Mouse (Mus musculus): ENCODE measurements around the gene Wrnip1. TPM values are rescaled to one million over a fixed set of nuclear protein-coding genes. Genes with fewer than 3 reads are reported as not detected.
"Not testable (repeated sequence)": the region's sequence is repeated elsewhere in the genome, so short reads cannot be mapped to it uniquely, and the experiment has no call there.

The Wrnip1 gene
- polyA plus RNA-seq, 1 experiment from 2014 or later = 19.1 TPM

DNA sequence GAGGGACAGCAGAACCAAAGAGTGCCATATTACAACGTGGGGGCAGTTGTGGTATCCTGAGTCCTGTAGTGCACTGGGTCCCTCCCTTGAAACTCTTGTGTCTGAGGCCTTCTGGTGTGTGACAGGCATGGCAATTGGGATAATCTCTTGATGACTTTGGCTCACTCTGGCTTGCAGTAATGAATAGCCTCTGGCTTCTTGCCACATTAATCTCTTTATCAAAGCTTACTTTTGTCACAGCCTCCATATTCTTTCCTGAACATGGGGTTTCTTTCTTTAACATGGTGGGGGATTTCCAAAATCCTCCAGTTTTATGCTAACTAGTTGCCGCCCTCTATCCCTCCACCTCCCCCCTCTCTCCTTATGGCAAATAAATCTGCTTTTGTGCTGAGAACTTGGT is 51.2 kb downstream of the Wrnip1 start:
- Histone ChIP-seq H3K27me3 (replicated peaks) (no peaks in the 10 kb centered on the region), H3K36me3 (no peaks in the 10 kb centered on the region), H3K4me3 (no peak overlapping the region), H3K9ac (no peak overlapping the region), H3K9me3 (no peaks in the 10 kb centered on the region), H3K27ac (replicated peaks) (no peak overlapping the region), H3K4me1 (peaks cover 20% of the 10 kb centered on the region), H3K4me2 (no peak overlapping the region)
- 63% methylated on average over 2 of the region's 2 CpGs for WGBS
- no peak for ATAC-seq (ENCODE audit: extremely low read depth, insufficient number of reproducible peaks, low FRiP score, low TSS enrichment)

DNA sequence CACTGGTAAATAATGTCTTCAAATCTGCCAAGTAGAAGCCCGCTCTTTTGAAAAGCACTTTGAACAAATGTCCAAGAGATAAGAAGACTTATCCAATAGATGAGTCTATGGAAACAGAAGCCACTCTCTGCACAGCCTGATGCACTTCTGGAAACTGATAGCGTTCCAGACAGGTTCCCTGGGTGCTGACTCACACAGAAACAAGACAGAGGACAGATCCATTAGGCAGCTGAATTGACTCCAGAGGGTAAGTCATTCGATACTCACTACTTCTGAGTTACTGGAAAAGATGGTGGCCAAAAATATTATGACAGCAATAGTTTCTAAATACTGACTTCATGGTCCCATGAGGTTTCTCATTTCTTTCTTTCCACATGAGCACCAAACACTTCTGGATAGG is 59.0 kb downstream of the Wrnip1 start:
- Histone ChIP-seq H3K4me3 (no peak overlapping the region), H3K36me3 (no peaks in the 10 kb centered on the region), H3K9ac (no peak overlapping the region), H3K4me1 (0 out of 2 replicates have a peak, but pooled peaks cover 2% of the 10 kb centered on the region), H3K4me2 (no peak overlapping the region), H3K27ac (replicated peaks) (no peak overlapping the region), H3K9me3 (no peaks in the 10 kb centered on the region), H3K27me3 (replicated peaks) (no peaks in the 10 kb centered on the region)
- ATAC-seq (ENCODE audit: extremely low read depth, insufficient number of reproducible peaks, low FRiP score, low TSS enrichment) = no peak
- WGBS = 20% methylated on average over 3 of the region's 3 CpGs

GRCm38 (mm10) chr13:32863456-32863855 is 61.6 kb downstream of the Wrnip1 start:
- no peaks in the 10 kb centered on the region for H3K27me3 ChIP-seq (replicated peaks)
- H3K4me1 ChIP-seq = 0 out of 2 replicates have a peak, but pooled peaks cover 2% of the 10 kb centered on the region
- no peak overlapping the region for H3K4me3 ChIP-seq
- H3K9me3 ChIP-seq = no peaks in the 10 kb centered on the region
- ATAC-seq (ENCODE audit: extremely low read depth, insufficient number of reproducible peaks, low FRiP score, low TSS enrichment) = no peak
- H3K27ac ChIP-seq (replicated peaks) = no peak overlapping the region
- H3K36me3 ChIP-seq = no peaks in the 10 kb centered on the region
- no peak overlapping the region for H3K9ac ChIP-seq
- H3K4me2 ChIP-seq = no peak overlapping the region

DNA sequence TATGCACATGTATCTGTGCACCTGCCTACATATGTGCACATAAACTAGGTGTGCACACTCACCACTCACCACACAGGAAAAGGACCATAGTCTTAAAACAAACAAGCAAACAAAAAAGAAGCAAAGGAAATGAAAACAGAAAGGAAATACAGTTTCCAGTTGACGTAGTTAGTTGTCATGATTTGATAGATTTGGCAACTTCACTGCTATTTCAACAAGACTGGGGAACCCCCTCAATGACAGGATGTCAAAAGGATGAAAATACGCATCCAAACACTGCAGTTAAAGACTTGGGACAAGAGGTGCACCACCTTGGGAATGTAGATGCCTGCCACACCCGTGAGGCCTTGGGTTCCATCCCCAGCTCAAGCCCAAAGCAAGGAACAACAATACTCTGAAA is 62.7 kb downstream of the Wrnip1 start:
- not testable (repeated sequence) for ATAC-seq (ENCODE audit: extremely low read depth, insufficient number of reproducible peaks, low FRiP score, low TSS enrichment)

DNA sequence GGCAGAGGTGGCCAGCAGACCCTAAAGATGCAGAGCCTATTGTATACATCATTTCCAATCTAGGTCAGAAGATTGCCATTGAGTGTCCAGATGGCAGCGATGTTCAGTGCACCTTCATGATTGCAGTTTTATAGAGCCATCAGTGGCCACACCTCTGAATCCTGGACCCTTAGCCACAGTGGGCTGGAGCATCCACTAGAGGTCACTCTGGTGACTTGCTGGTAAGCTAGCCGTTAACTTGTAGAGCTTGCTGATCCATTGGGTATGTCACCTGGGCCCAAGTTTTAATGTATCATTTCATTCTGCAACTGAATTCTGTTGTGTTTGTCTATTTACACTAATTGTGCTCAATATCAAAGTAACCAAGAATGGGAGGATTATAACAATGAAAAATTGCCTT is 63.8 kb downstream of the Wrnip1 start:
- Histone ChIP-seq H3K36me3 (no peaks in the 10 kb centered on the region), H3K4me3 (no peak overlapping the region), H3K4me2 (no peak overlapping the region), H3K9me3 (no peaks in the 10 kb centered on the region), H3K4me1 (0 out of 2 replicates have a peak, but pooled peaks cover 7% of the 10 kb centered on the region), H3K27me3 (replicated peaks) (no peaks in the 10 kb centered on the region), H3K27ac (replicated peaks) (no peak overlapping the region), H3K9ac (no peak overlapping the region)
- WGBS = 45% methylated on average over 2 of the region's 2 CpGs
- no peak for ATAC-seq (ENCODE audit: extremely low read depth, insufficient number of reproducible peaks, low FRiP score, low TSS enrichment)

More for the DNA sequence above, 62.7 kb downstream of the Wrnip1 start:
- H3K36me3 ChIP-seq; H3K4me3 ChIP-seq; H3K27ac ChIP-seq (replicated peaks); H3K4me1 ChIP-seq; H3K4me2 ChIP-seq; H3K9me3 ChIP-seq; H3K27me3 ChIP-seq (replicated peaks); H3K9ac ChIP-seq: not testable (repeated sequence)
- WGBS = 70% methylated on average over 3 of the region's 3 CpGs

DNA sequence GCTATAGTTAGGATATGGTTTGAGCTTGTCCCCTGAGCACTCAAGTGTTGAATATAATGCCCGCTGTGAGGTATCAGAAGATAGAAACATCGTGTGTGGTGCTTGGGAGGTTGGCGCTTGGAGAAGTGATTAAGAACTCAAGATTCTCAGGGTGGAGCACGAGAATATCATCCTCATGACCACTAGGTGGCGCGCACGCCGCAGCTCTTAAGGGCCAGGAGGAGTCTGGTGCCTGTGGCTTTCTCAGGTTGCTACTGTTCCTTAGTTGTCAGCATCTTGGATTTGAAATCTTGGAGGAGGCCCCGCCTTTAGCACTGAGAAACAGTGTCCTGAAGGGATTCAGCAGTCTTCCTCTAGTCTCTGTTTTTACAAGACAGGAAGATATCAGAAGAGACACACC is 64.6 kb downstream of the Wrnip1 start:
- Histone ChIP-seq H3K36me3 (no peaks in the 10 kb centered on the region), H3K9ac (no peak overlapping the region), H3K27me3 (replicated peaks) (no peaks in the 10 kb centered on the region), H3K9me3 (no peaks in the 10 kb centered on the region), H3K27ac (replicated peaks) (no peak overlapping the region), H3K4me3 (no peak overlapping the region), H3K4me2 (no peak overlapping the region), H3K4me1 (0 out of 2 replicates have a peak, but pooled peaks cover 7% of the 10 kb centered on the region)
- ATAC-seq (ENCODE audit: extremely low read depth, insufficient number of reproducible peaks, low FRiP score, low TSS enrichment) = no peak
- WGBS = 6% methylated on average over 9 of the region's 9 CpGs

DNA sequence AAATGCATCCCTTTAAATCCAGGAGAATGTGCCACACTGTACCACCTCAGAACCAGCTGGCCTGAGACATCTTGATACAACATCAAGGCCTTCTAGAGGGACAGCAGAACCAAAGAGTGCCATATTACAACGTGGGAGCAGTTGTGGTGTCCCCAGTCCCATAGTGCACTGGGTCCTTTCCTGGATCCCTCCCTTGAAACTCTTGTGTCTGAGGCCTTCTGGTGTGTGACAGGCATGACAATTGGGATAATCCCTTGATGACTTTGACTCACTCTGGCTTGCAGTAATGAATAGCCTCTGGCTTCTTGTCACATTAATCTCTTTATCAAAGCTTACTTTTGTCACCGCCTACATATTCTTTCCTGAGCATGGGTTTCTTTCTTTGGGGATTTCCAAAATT is 65.2 kb downstream of the Wrnip1 start:
- H3K27ac ChIP-seq (replicated peaks) = no peak overlapping the region
- no peak overlapping the region for H3K4me2 ChIP-seq
- H3K4me1 ChIP-seq = 0 out of 2 replicates have a peak, but pooled peaks cover 5% of the 10 kb centered on the region
- H3K9ac ChIP-seq = no peak overlapping the region
- H3K36me3 ChIP-seq = no peaks in the 10 kb centered on the region
- no peaks in the 10 kb centered on the region for H3K27me3 ChIP-seq (replicated peaks)
- 45% methylated on average over 2 of the region's 2 CpGs for WGBS
- no peak for ATAC-seq (ENCODE audit: extremely low read depth, insufficient number of reproducible peaks, low FRiP score, low TSS enrichment)
- no peaks in the 10 kb centered on the region for H3K9me3 ChIP-seq
- no peak overlapping the region for H3K4me3 ChIP-seq

DNA sequence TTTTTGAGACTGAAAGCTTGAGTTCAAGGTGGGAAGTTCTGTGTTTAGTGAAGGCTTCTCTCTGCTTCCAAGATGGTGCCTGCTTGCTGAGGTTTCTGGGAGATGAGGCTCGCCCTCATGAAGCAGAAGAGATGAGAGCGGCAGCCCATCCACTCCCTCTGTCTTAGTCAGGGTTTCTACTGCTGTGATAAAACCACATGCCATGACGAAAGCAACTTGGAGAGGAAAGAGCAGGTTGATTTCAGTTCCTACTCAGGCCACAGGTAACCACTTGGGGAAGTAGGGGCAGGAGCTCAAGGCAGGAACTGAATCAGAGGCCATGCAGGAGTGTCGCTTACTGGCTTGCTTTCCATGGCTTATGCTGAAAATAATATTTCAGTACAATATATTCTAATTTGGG is 66.4 kb downstream of the Wrnip1 start:
- not testable (repeated sequence) for H3K4me3 ChIP-seq; H3K36me3 ChIP-seq; H3K9me3 ChIP-seq; ATAC-seq (ENCODE audit: extremely low read depth, insufficient number of reproducible peaks, low FRiP score, low TSS enrichment); H3K4me2 ChIP-seq; H3K27ac ChIP-seq (replicated peaks); H3K27me3 ChIP-seq (replicated peaks); H3K4me1 ChIP-seq; H3K9ac ChIP-seq
- 79% methylated on average over 4 of the region's 4 CpGs for WGBS

GRCm38 (mm10) chr13:32868843-32869242 is 67.0 kb downstream of the Wrnip1 start:
- WGBS = 49% methylated on average over 5 of the region's 5 CpGs
- Histone ChIP-seq H3K27ac (replicated peaks) (no peak overlapping the region), H3K27me3 (replicated peaks) (no peaks in the 10 kb centered on the region), H3K9ac (no peak overlapping the region), H3K9me3 (no peaks in the 10 kb centered on the region), H3K36me3 (no peaks in the 10 kb centered on the region), H3K4me3 (no peak overlapping the region), H3K4me1 (0 out of 2 replicates have a peak, but pooled peaks cover 5% of the 10 kb centered on the region), H3K4me2 (no peak overlapping the region)
- no peak for ATAC-seq (ENCODE audit: extremely low read depth, insufficient number of reproducible peaks, low FRiP score, low TSS enrichment)

Other genes starting within 250 kb of the Wrnip1 start
- gene Mylk4, start 18.1 kb upstream of the Wrnip1 start, polyA plus RNA-seq (2015; fragmentation: Nextera tagmentation; extraction: Ambion mirVana) = 0.28 and 0.45 TPM in 2 replicates
- gene D930007J09Rik, start 811 bp downstream of the Wrnip1 start, polyA plus RNA-seq (2015; fragmentation: Nextera tagmentation; extraction: Ambion mirVana) = not detected in 2 replicates
- gene Serpinb1a, start 49.1 kb downstream of the Wrnip1 start, polyA plus RNA-seq (2015; fragmentation: Nextera tagmentation; extraction: Ambion mirVana) = 4.8 and 6.3 TPM in 2 replicates
- gene Serpinb1c, start 96.2 kb downstream of the Wrnip1 start, polyA plus RNA-seq (2015; fragmentation: Nextera tagmentation; extraction: Ambion mirVana) = 0.20 and 0.22 TPM in 2 replicates
- 18.0 and 22.7 TPM in 2 replicates for gene Serpinb6b, start 163.2 kb downstream of the Wrnip1 start, polyA plus RNA-seq (2015; fragmentation: Nextera tagmentation; extraction: Ambion mirVana)
- gene Serpinb9, start 201.2 kb downstream of the Wrnip1 start, polyA plus RNA-seq (2015; fragmentation: Nextera tagmentation; extraction: Ambion mirVana) = 7.8 and 8.2 TPM in 2 replicates
- gene Serpinb9b, start 225.4 kb downstream of the Wrnip1 start, polyA plus RNA-seq (2015; fragmentation: Nextera tagmentation; extraction: Ambion mirVana) = 0.65 and 0.78 TPM in 2 replicates

Measured in heart, embryonic 13.5 days (tissue).